Mouse (Mus musculus): ENCODE results near the gene Eloa. TPM values are rescaled to one million over a fixed set of nuclear protein-coding genes. Genes with fewer than 3 reads are reported as not detected.
A peak's percentile ranks its signal among the peaks of the same experiment; 100 is the strongest.
"Not testable (repeated sequence)": the region's sequence is repeated elsewhere in the genome, so short reads cannot be mapped to it uniquely, and the experiment has no call there.

The Eloa gene
- polyA plus RNA-seq, 1 experiment, result 4.5 TPM

DNA sequence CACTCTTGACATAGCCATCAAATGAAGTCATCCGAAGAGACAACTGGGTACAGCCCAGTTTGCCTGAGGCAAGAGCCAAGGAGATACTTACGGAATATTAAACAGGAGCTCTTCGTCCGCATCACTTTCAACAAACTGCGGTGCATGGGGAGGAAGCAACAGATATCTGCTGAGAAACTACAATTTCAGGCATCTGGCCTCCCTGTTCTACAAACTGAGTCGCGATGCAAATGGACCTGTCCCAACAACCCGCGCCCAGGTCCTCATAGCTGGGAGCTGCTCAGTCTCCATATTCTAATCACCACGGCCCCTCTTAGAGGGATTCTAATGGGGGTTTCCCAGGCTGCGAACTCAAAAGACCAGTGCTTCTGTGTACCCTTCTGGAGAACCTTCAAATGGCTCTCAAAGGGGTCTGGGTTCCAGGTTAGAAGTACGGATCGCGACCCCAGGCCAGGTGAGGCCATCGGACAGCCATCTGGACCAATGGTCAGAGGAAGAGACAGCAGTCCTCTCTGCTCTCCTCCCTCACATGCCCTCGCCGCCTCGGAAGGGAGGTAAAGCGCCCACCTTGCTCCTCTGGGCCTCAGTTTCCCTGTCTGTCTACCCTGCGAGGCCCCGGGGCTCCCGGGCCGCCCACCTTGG lies 35.1 kb downstream of the Eloa start:
- TF ChIP-seq GATA1 (IDR thresholded peaks at IDR 0.05; ENCODE audit: borderline replicate concordance, low read length) (no peak), FLI1 (IDR thresholded peaks at IDR 0.05; ENCODE audit: low read length) (no peak)
- Histone ChIP-seq H3K4me3 (replicated peaks) (peak overlapping the region; percentile 100), H3K4me1 (peaks cover 58% of the 10 kb centered on the region), H3K36me3 (replicated peaks; ENCODE audit: low read length) (peaks cover 37% of the 10 kb centered on the region), H3K27me3 (replicated peaks) (no peaks in the 10 kb centered on the region), H3K9me3 (peaks cover under 1% of the 10 kb centered on the region)

DNA sequence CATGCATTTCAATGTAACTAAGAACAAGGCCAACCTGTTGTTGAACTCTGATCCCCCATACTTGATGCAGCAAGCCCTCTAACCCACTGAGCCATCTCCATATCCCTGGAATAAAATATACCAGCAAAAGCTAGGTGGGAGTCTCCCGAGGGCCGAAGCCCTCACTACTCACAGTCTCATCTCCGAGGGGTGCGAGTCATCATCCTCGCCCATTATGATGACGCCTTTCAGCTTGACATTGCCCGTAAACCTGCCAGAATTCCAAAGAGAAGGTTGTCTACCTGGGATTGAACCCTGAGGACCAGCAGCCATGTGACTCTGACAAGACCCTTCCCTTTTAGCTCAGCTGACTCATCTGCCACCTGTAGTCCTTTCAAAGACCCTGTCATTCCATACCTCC lies 35.8 kb downstream of the Eloa start:
- peaks cover 58% of the 10 kb centered on the region for H3K4me1 ChIP-seq
- peak overlapping the region; percentile 100 for H3K4me3 ChIP-seq (replicated peaks)
- H3K9me3 ChIP-seq, result no peaks in the 10 kb centered on the region
- TF ChIP-seq GATA1 (IDR thresholded peaks at IDR 0.05; ENCODE audit: borderline replicate concordance, low read length), result no peak
- no peak for TF ChIP-seq FLI1 (IDR thresholded peaks at IDR 0.05; ENCODE audit: low read length)
- no peaks in the 10 kb centered on the region for H3K27me3 ChIP-seq (replicated peaks)
- H3K36me3 ChIP-seq (replicated peaks; ENCODE audit: low read length), result peaks cover 43% of the 10 kb centered on the region

DNA sequence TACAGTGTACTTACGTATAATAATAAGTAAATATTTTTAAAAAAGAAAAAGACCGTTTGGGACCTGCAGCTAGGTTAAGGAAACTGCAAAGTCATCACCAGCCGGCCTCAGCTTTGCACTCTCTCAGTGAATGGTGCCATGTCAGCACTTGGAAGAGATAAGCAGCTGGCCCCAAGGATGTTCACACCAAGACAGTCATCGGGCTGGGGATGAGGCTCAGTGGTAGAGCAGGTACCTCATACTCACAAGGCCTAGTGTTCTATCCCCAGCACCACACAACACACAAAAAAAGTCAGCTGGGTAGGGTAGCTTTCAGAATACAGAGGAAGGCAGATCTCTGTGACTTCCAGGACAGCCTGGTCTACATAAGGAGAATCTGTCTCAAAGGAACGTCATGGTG lies 36.4 kb downstream of the Eloa start:
- peaks cover 46% of the 10 kb centered on the region for H3K36me3 ChIP-seq (replicated peaks; ENCODE audit: low read length)
- no peaks in the 10 kb centered on the region for H3K9me3 ChIP-seq
- H3K4me1 ChIP-seq, result peaks cover 60% of the 10 kb centered on the region
- no peak for TF ChIP-seq FLI1 (IDR thresholded peaks at IDR 0.05; ENCODE audit: low read length)
- peak; percentile 61; the same call in 1 of the 3 replicates for TF ChIP-seq GATA1 (IDR thresholded peaks at IDR 0.05; ENCODE audit: borderline replicate concordance, low read length)
- H3K27me3 ChIP-seq (replicated peaks), result no peaks in the 10 kb centered on the region
- peak overlapping the region; percentile 85 for H3K4me3 ChIP-seq (replicated peaks)

DNA sequence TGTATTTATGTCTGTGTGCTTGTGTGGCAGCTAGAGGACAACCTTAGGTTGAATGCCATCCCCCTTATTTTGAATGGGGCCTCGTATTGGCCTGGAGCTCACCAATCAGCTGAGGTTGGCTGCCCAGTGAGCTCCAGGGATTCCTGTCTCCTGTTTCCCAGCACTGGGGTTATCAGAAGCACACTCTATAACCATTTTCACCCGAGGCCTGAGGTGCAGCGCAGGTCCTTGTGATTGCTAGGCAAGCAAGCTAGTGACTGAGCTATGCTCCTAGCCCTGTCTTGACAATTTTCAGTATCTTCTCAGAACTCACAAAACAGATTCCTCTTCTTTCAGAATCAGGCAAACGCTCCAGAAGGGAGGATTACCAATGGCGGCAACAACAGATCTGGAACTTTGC lies 37.0 kb downstream of the Eloa start:
- Histone ChIP-seq H3K36me3 (replicated peaks; ENCODE audit: low read length) (peaks cover 46% of the 10 kb centered on the region), H3K27me3 (replicated peaks) (no peaks in the 10 kb centered on the region), H3K4me1 (peaks cover 60% of the 10 kb centered on the region), H3K9me3 (no peaks in the 10 kb centered on the region), H3K4me3 (replicated peaks) (peak overlapping the region; percentile 50)
- TF ChIP-seq FLI1 (IDR thresholded peaks at IDR 0.05; ENCODE audit: low read length), result no peak
- no peak for TF ChIP-seq GATA1 (IDR thresholded peaks at IDR 0.05; ENCODE audit: borderline replicate concordance, low read length)

DNA sequence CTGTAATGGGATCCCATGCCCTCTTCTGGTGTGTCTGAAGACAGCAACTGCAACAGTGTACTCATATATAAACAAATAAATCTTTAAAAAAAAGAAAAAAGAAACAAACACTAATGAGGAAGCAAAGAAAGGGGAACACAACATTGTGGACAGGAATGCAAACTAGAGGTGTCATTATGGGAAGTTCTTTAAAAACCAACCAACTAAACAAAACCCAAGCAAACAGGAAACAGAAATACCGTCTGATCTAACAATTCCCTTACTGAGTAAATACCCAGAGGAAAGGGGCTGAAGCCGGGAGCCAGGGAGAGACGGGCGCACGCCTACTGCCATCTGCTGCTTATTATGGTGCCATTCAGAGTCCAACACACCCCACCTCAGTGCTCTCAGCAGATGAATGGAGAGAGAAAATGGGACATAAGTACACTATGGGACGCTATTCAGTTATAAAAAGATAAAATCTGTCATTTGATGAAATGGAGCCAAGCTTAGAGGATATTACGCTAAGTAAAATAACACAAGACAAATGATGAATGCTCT lies 40.0 kb downstream of the Eloa start:
- H3K4me1 ChIP-seq, result peaks cover 52% of the 10 kb centered on the region

DNA sequence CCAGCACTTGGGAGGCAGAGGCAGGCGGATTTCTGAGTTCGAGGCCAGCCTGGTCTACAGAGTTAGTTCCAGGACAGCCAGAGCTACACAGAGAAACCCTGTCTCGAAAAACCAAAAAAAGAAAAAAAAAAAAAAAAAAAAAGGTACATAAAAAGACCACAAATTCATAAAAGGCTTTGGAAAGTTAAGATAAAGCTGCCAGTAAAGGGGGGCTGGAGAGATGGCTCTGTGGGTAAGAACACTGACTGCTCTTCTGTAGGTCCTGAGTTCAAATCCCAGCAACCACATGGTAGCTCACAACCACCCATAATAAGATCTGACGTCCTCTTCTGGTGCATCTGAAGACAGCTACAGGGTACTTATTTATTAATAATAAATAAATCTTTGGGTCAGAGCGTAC lies 41.3 kb downstream of the Eloa start:
- Histone ChIP-seq H3K4me1 (peaks cover 51% of the 10 kb centered on the region), H3K36me3 (replicated peaks; ENCODE audit: low read length) (peaks cover 79% of the 10 kb centered on the region)
- H3K27me3 ChIP-seq (replicated peaks); H3K9me3 ChIP-seq; H3K4me3 ChIP-seq (replicated peaks): not testable (repeated sequence)

More for the DNA sequence above, 40.0 kb downstream of the Eloa start:
- peaks cover 71% of the 10 kb centered on the region for H3K36me3 ChIP-seq (replicated peaks; ENCODE audit: low read length)
- TF ChIP-seq FLI1 (IDR thresholded peaks at IDR 0.05; ENCODE audit: low read length) (no peak), GATA1 (IDR thresholded peaks at IDR 0.05; ENCODE audit: borderline replicate concordance, low read length) (no peak)
- no peaks in the 10 kb centered on the region for H3K27me3 ChIP-seq (replicated peaks)
- no peaks in the 10 kb centered on the region for H3K9me3 ChIP-seq
- H3K4me3 ChIP-seq (replicated peaks), result no peak overlapping the region

DNA sequence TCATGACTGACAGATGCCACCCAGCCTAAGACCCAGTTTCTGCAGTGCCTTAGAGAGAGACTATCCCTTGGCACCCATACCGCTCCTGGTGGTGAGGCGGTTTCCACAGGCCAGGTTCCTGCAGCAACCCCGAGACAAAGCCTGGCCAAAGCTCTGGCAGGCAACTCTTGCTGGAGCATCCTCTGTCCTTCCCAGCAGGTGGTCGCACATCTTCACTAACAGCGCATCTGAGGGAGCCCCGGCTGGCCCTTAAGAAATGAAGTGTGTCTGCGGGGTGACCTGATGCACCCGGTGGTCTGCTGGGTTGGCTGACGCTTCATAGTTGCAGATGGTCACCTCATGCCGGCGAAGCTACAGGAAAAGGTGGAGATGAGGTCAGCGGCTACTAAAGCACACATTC lies 45.4 kb downstream of the Eloa start:
- no peaks in the 10 kb centered on the region for H3K27me3 ChIP-seq (replicated peaks)
- H3K36me3 ChIP-seq (replicated peaks; ENCODE audit: low read length), result peaks cover 62% of the 10 kb centered on the region
- no peak for TF ChIP-seq FLI1 (IDR thresholded peaks at IDR 0.05; ENCODE audit: low read length)
- H3K9me3 ChIP-seq, result no peaks in the 10 kb centered on the region
- H3K4me3 ChIP-seq (replicated peaks), result no peak overlapping the region
- peaks cover 59% of the 10 kb centered on the region for H3K4me1 ChIP-seq

DNA sequence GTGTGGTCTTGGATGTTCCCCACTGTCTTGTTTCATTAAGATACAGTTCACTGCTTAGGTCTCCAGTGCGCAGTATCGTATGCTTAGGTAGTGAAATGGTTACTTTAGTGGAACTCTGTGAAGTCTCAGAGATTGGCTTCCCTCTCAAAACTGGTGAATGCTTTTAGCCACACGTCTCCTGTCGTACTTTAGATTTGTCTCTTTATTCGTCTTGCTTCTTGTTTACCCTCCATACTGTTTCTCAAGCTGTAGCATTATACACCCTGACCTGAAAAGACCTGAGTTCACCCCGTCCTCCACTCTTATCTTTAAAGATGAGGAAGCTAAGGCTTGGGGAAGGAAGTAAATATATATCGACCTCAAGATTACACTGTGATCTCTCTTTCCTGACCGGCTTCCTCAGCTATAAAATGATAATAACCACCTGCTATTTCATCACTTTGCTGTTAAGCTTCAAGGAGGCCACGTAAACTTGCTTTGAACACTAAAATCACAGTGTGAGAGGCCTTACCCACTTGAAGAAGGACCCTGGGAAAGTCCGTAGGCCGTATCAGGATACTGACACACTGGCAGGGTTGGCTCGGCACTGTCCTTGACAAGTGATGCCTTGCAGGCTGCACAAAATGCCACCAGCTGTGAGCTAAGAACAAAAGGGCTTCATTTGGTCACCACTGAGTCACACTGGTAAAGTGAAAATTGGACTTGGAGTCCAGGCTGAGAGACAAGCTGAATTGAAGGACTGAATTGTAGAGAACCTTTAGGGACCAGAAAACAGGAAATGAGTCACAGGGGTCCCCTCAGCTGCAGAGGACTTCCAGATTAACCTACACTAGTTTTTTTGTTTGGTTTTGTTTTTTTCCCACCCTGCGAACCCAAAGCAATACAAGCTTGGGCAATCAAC lies 48.4 kb downstream of the Eloa start:
- no peaks in the 10 kb centered on the region for H3K9me3 ChIP-seq
- H3K4me1 ChIP-seq, result peaks cover 75% of the 10 kb centered on the region
- peaks cover 69% of the 10 kb centered on the region for H3K36me3 ChIP-seq (replicated peaks; ENCODE audit: low read length)
- H3K4me3 ChIP-seq (replicated peaks), result peak overlapping the region; percentile 93
- H3K27me3 ChIP-seq (replicated peaks), result no peaks in the 10 kb centered on the region
- no peak for TF ChIP-seq GATA1 (IDR thresholded peaks at IDR 0.05; ENCODE audit: borderline replicate concordance, low read length)
- TF ChIP-seq FLI1 (IDR thresholded peaks at IDR 0.05; ENCODE audit: low read length), result no peak

DNA sequence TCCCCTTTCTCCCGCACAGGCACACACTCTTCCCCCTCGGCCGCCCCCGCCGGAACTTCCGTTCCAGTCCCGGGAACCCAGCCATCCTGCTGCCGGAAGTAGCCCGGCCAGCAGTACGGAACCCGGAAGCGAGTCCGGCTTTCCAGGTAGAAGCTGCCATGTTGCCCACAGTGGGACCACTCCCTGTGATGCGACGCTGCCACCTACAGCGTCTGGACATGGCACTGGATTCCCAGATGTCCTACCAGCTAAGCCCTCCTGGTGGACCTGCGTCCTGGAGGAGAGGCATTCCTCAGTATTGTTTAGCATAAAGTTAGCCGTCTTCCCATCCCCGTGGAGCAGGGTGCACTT lies 49.0 kb downstream of the Eloa start, which contains the start of gene Lypla2:
Lypla2 (minus strand) TSS at position 71 of the 351 bp plus-strand sequence.
- TF ChIP-seq FLI1 (IDR thresholded peaks at IDR 0.05; ENCODE audit: low read length) (peak; percentile 24; the same call in 1 of the 2 replicates), GATA1 (IDR thresholded peaks at IDR 0.05; ENCODE audit: borderline replicate concordance, low read length) (no peak)
- H3K4me1 ChIP-seq, result peaks cover 75% of the 10 kb centered on the region
- peaks cover 73% of the 10 kb centered on the region for H3K36me3 ChIP-seq (replicated peaks; ENCODE audit: low read length)

More for the DNA sequence above, 49.0 kb downstream of the Eloa start, which contains the start of gene Lypla2:
- Histone ChIP-seq H3K9me3 (no peaks in the 10 kb centered on the region), H3K27me3 (replicated peaks) (no peaks in the 10 kb centered on the region), H3K4me3 (replicated peaks) (peak within 1 kb of the TSS; percentile 93)

Data from megakaryocyte, embryonic 14.5 days (primary cell).